Mouse (Mus musculus): ENCODE measurements around the gene Neu1. TPM values are rescaled to one million over a fixed set of nuclear protein-coding genes. Genes with fewer than 3 reads are reported as not detected.

Gene Neu1
- total and polyA plus RNA-seq, 2 experiments from 2014 or later = 34.5 to 36.7 TPM

GRCm38 (mm10) chr17:34922939-34923338 is 8.1 kb upstream of the Neu1 start:
- H3K4me2 ChIP-seq (ENCODE audit: low read depth) = no peak overlapping the region
- DNase-seq (no peak), ATAC-seq (no peak)
- H3K9me3 ChIP-seq (ENCODE audit: low read length) = no peaks in the 10 kb centered on the region
- H3K4me1 ChIP-seq (ENCODE audit: insufficient read depth) = no peaks in the 10 kb centered on the region
- H3K9ac ChIP-seq = no peak overlapping the region
- H3K36me3 ChIP-seq (ENCODE audit: insufficient read depth) = no peaks in the 10 kb centered on the region
- H3K4me3 ChIP-seq (ENCODE audit: low read depth, low read length) = no peak overlapping the region
- TF ChIP-seq CTCF (IDR thresholded peaks at IDR 0.05; ENCODE audit: low read depth) = no peak
- no peak overlapping the region for H3K27ac ChIP-seq (ENCODE audit: low read depth, low read length)
- 53% methylated on average over 6 of the region's 6 CpGs for WGBS
- H3K27me3 ChIP-seq (ENCODE audit: insufficient read depth, low read length) = no peaks in the 10 kb centered on the region

GRCm38 (mm10) chr17:34924258-34924657 is 6.8 kb upstream of the Neu1 start:
- no peaks in the 10 kb centered on the region for H3K36me3 ChIP-seq (ENCODE audit: insufficient read depth)
- no peak for ATAC-seq
- DNase-seq = no peak
- TF ChIP-seq CTCF (IDR thresholded peaks at IDR 0.05; ENCODE audit: low read depth) = no peak
- no peaks in the 10 kb centered on the region for H3K4me1 ChIP-seq (ENCODE audit: insufficient read depth)
- no peaks in the 10 kb centered on the region for H3K9me3 ChIP-seq (ENCODE audit: low read length)
- no peak overlapping the region for H3K9ac ChIP-seq
- H3K27me3 ChIP-seq (ENCODE audit: insufficient read depth, low read length) = no peaks in the 10 kb centered on the region
- no peak overlapping the region for H3K27ac ChIP-seq (ENCODE audit: low read depth, low read length)
- no peak overlapping the region for H3K4me3 ChIP-seq (ENCODE audit: low read depth, low read length)
- H3K4me2 ChIP-seq (ENCODE audit: low read depth) = no peak overlapping the region
- 70% methylated on average over 5 of the region's 5 CpGs for WGBS

- H3K4me2 ChIP-seq (ENCODE audit: low read depth) = no peak overlapping the region
- peaks cover 7% of the 10 kb centered on the region for H3K4me1 ChIP-seq (ENCODE audit: insufficient read depth)
- no peaks in the 10 kb centered on the region for H3K9me3 ChIP-seq (ENCODE audit: low read length)
- no peak for TF ChIP-seq CTCF (IDR thresholded peaks at IDR 0.05; ENCODE audit: low read depth)
- DNase-seq (no peak), ATAC-seq (no peak)
- H3K36me3 ChIP-seq (ENCODE audit: insufficient read depth) = no peaks in the 10 kb centered on the region
- H3K4me3 ChIP-seq (ENCODE audit: low read depth, low read length) = no peak overlapping the region
- no peaks in the 10 kb centered on the region for H3K27me3 ChIP-seq (ENCODE audit: insufficient read depth, low read length)
- H3K27ac ChIP-seq (ENCODE audit: low read depth, low read length) = no peak overlapping the region
- WGBS = 89% methylated on average over 18 of the region's 18 CpGs
- H3K9ac ChIP-seq = no peak overlapping the region
Observed at GRCm38 (mm10) chr17:34927306-34928019, 3.6 kb upstream of the Neu1 start.

- no peak overlapping the region for H3K9ac ChIP-seq
- peaks cover 7% of the 10 kb centered on the region for H3K4me1 ChIP-seq (ENCODE audit: insufficient read depth)
- peaks cover 3% of the 10 kb centered on the region; the same call in 1 of the 2 replicates for H3K36me3 ChIP-seq (ENCODE audit: insufficient read depth)
- no peak overlapping the region for H3K4me2 ChIP-seq (ENCODE audit: low read depth)
- H3K27me3 ChIP-seq (ENCODE audit: insufficient read depth, low read length) = no peaks in the 10 kb centered on the region
- H3K4me3 ChIP-seq (ENCODE audit: low read depth, low read length) = no peak overlapping the region
- no peak for DNase-seq
- H3K9me3 ChIP-seq (ENCODE audit: low read length) = no peaks in the 10 kb centered on the region
- TF ChIP-seq CTCF (IDR thresholded peaks at IDR 0.05; ENCODE audit: low read depth) = no peak
- ATAC-seq = no peak
- H3K27ac ChIP-seq (ENCODE audit: low read depth, low read length) = no peak overlapping the region
- 77% methylated on average over 4 of the region's 4 CpGs for WGBS
Observed at GRCm38 (mm10) chr17:34928841-34929240, 2.2 kb upstream of the Neu1 start.

DNA sequence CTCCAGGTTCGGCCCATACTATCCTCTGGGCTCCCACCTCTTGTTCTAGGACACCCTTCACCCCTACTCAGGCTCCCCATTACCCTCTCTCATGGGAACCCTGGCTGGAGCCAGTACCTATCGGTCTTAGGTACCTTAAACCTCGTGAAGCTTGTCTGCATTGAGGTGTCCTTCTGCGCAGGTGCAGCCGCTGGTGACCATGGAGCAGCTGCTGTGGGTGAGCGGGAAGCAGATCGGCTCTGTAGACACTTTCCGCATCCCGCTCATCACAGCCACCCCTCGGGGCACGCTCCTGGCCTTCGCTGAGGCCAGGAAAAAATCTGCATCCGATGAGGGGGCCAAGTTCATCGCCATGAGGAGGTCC is 664 bp downstream of the Neu1 start:
- DNase-seq = peak; percentile 38
- H3K27ac ChIP-seq (ENCODE audit: low read depth, low read length) = peak overlapping the region; percentile 67
- H3K4me1 ChIP-seq (ENCODE audit: insufficient read depth) = peaks cover 7% of the 10 kb centered on the region
- H3K4me3 ChIP-seq (ENCODE audit: low read depth, low read length) = peak overlapping the region; percentile 87
- H3K27me3 ChIP-seq (ENCODE audit: insufficient read depth, low read length) = no peaks in the 10 kb centered on the region
- no peak for TF ChIP-seq CTCF (IDR thresholded peaks at IDR 0.05; ENCODE audit: low read depth)
- no peaks in the 10 kb centered on the region for H3K9me3 ChIP-seq (ENCODE audit: low read length)
- H3K9ac ChIP-seq = peak overlapping the region; percentile 88
- H3K36me3 ChIP-seq (ENCODE audit: insufficient read depth) = peaks cover 20% of the 10 kb centered on the region
- ATAC-seq = peak; percentile 5
- peak overlapping the region; percentile 99 for H3K4me2 ChIP-seq (ENCODE audit: low read depth)
- WGBS = 11% methylated on average over 14 of the region's 14 CpGs

- ATAC-seq (no peak), DNase-seq (no peak)
- H3K27me3 ChIP-seq (ENCODE audit: insufficient read depth, low read length) = no peaks in the 10 kb centered on the region
- no peaks in the 10 kb centered on the region for H3K9me3 ChIP-seq (ENCODE audit: low read length)
- H3K27ac ChIP-seq (ENCODE audit: low read depth, low read length) = no peak overlapping the region
- peak overlapping the region; percentile 88 for H3K9ac ChIP-seq
- 91% methylated on average over 8 of the region's 8 CpGs for WGBS
- H3K4me3 ChIP-seq (ENCODE audit: low read depth, low read length) = peak overlapping the region; percentile 87
- peak overlapping the region; percentile 99 for H3K4me2 ChIP-seq (ENCODE audit: low read depth)
- peaks cover 20% of the 10 kb centered on the region for H3K36me3 ChIP-seq (ENCODE audit: insufficient read depth)
- H3K4me1 ChIP-seq (ENCODE audit: insufficient read depth) = peaks cover 7% of the 10 kb centered on the region
- no peak for TF ChIP-seq CTCF (IDR thresholded peaks at IDR 0.05; ENCODE audit: low read depth)
Observed at GRCm38 (mm10) chr17:34932287-34932686, 1.2 kb downstream of the Neu1 start.

DNA sequence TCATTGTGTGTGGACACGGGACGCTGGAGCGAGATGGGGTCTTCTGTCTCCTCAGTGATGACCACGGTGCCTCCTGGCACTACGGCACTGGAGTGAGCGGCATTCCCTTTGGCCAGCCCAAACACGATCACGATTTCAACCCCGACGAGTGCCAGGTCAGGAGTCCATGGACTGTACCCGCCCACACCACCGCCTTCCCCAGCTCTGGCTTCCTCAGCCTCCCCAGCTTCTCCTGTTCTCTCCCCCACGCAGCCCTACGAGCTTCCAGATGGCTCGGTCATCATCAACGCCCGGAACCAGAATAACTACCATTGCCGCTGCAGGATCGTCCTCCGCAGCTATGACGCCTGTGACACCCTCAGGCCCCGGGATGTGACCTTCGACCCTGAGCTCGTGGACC is 3.0 kb downstream of the Neu1 start:
- TF ChIP-seq CTCF (IDR thresholded peaks at IDR 0.05; ENCODE audit: low read depth) = no peak
- H3K9me3 ChIP-seq (ENCODE audit: low read length) = no peaks in the 10 kb centered on the region
- WGBS = 75% methylated on average over 24 of the region's 24 CpGs
- H3K36me3 ChIP-seq (ENCODE audit: insufficient read depth) = peaks cover 20% of the 10 kb centered on the region
- ATAC-seq (no peak), DNase-seq (no peak)
- H3K27me3 ChIP-seq (ENCODE audit: insufficient read depth, low read length) = no peaks in the 10 kb centered on the region
- no peak overlapping the region for H3K4me2 ChIP-seq (ENCODE audit: low read depth)
- no peak overlapping the region for H3K9ac ChIP-seq
- peaks cover 7% of the 10 kb centered on the region for H3K4me1 ChIP-seq (ENCODE audit: insufficient read depth)
- H3K27ac ChIP-seq (ENCODE audit: low read depth, low read length) = no peak overlapping the region
- H3K4me3 ChIP-seq (ENCODE audit: low read depth, low read length) = no peak overlapping the region

Data from forebrain, postnatal 0 days (tissue).